Mouse (Mus musculus) embryonic facial prominence, embryonic 11.5 days (tissue): ENCODE data around the gene Enho. TPM values are rescaled to one million over a fixed set of nuclear protein-coding genes. Genes with fewer than 3 reads are reported as not detected.
A peak's percentile ranks its signal among the peaks of the same experiment; 100 is the strongest.

ENCODE experiments used
- ATAC-seq: fragments of 200-750 bp; cut with Nextera tagmentation; replicated peaks from 2 replicates; pipeline ENCODE4 v1.8.0; 2017; ENCODE audit warnings: low read depth; ENCODE audit not compliant: insufficient number of reproducible peaks, low FRiP score, low TSS enrichment
- DNase-seq: peaks from one replicate; pipeline ENCODE4 v3.0.0-alpha.2; 2015; ENCODE audit warnings: low spot score
- H3K27ac ChIP-seq: fragments of 300-500 bp; sonication (generic); replicated peaks from 2 replicates; pipeline ENCODE4 v1.5.1; 2014; ENCODE audit warnings: mild to moderate bottlenecking, low read depth, low read length, control low read depth
- H3K27me3 ChIP-seq: fragments of 300-500 bp; sonication (generic); 2 replicates; pipeline ENCODE4 v1.6.1; 2014; ENCODE audit warnings: mild to moderate bottlenecking, low read length, moderate library complexity, mixed read lengths; ENCODE audit not compliant: control insufficient read depth, insufficient read depth
- H3K36me3 ChIP-seq: fragments of 300-500 bp; sonication (generic); replicated peaks from 2 replicates; pipeline ENCODE4 v1.6.1; 2014; ENCODE audit warnings: low read depth, mild to moderate bottlenecking, low read length, moderate library complexity, mixed read lengths; ENCODE audit not compliant: control insufficient read depth, insufficient read depth
- H3K4me1 ChIP-seq: fragments of 300-500 bp; sonication (generic); 2 replicates; pipeline ENCODE4 v1.6.1; 2014; ENCODE audit warnings: low read length, mixed read lengths; ENCODE audit not compliant: control insufficient read depth, insufficient read depth
- H3K4me2 ChIP-seq: fragments of 300-500 bp; sonication (generic); 2 replicates; pipeline ENCODE4 v1.6.1; 2014; ENCODE audit warnings: low read depth, mild to moderate bottlenecking, control low read depth, low read length, moderate library complexity
- H3K4me3 ChIP-seq: fragments of 300-500 bp; sonication (generic); 2 replicates; pipeline ENCODE4 v1.5.1; 2014; ENCODE audit warnings: low read depth, low read length, control low read depth
- H3K9ac ChIP-seq: fragments of 300-500 bp; sonication (generic); replicated peaks from 2 replicates; pipeline ENCODE4 v1.6.1; 2014; ENCODE audit warnings: mild to moderate bottlenecking, control low read depth, low read length
- H3K9me3 ChIP-seq: fragments of 300-500 bp; sonication (generic); replicated peaks from 2 replicates; pipeline ENCODE4 v1.6.1; 2016; ENCODE audit warnings: mild to moderate bottlenecking, low read length, inconsistent platforms, mixed read lengths; ENCODE audit not compliant: control insufficient read depth
- WGBS: fragments of 180-500 bp; shearing (Covaris S2); extraction: QIAGEN DNeasy Blood & Tissue Kit; methylation state at CpG from one replicate; pipeline ENCODE4 v1.1.7; 2014; 5-methylcytosine and 5-hydroxymethylcytosine counted together
- polyA plus RNA-seq: library from polyadenylated mRNA; unstranded; fragments of >200 nt; fragmentation: Nextera tagmentation; extraction: Ambion mirVana; gene quantifications from 2 replicates; pipeline ENCODE4 v1.2.1, GENCODE M21; 2014

Gene Enho
- polyA plus RNA-seq, 1 experiment from 2014 or later = 19.9 TPM

- H3K4me2 ChIP-seq = no peak overlapping the region; the same call in 1 of the 2 replicates
- H3K36me3 ChIP-seq = no peaks in the 10 kb centered on the region
- peak; percentile 73 for DNase-seq
- H3K4me1 ChIP-seq = peaks cover 40% of the 10 kb centered on the region
- ATAC-seq = peak; percentile 16
- 8% methylated on average over 11 of the region's 11 CpGs for WGBS
- H3K9ac ChIP-seq = no peak overlapping the region; the same call in 1 of the 2 replicates
- no peaks in the 10 kb centered on the region for H3K27me3 ChIP-seq
- H3K9me3 ChIP-seq = no peaks in the 10 kb centered on the region
- H3K4me3 ChIP-seq = no peak overlapping the region
- H3K27ac ChIP-seq = 0 out of 2 replicates have a peak overlapping the region, but pooled peaks have one; percentile 35
Measured at GRCm38 (mm10) chr4:41660851-41661430, 20.8 kb upstream of the Enho start.

GRCm38 (mm10) chr4:41659556-41659955 lies 19.4 kb upstream of the Enho start:
- DNase-seq = no peak
- Histone ChIP-seq H3K9me3 (no peaks in the 10 kb centered on the region), H3K36me3 (no peaks in the 10 kb centered on the region), H3K4me2 (no peak overlapping the region), H3K4me3 (no peak overlapping the region), H3K27ac (no peak overlapping the region), H3K9ac (no peak overlapping the region), H3K27me3 (no peaks in the 10 kb centered on the region), H3K4me1 (peaks cover 27% of the 10 kb centered on the region)
- ATAC-seq = no peak
- 60% methylated on average over 13 of the region's 13 CpGs for WGBS

GRCm38 (mm10) chr4:41658566-41659384 lies 18.7 kb upstream of the Enho start:
- H3K9me3 ChIP-seq = no peaks in the 10 kb centered on the region
- ATAC-seq (no peak), DNase-seq (no peak)
- H3K4me1 ChIP-seq = peaks cover 22% of the 10 kb centered on the region
- H3K27ac ChIP-seq = no peak overlapping the region
- 16% methylated on average over 21 of the region's 25 CpGs for WGBS
- no peak overlapping the region for H3K4me3 ChIP-seq
- no peak overlapping the region for H3K9ac ChIP-seq
- peak overlapping the region; percentile 3; the same call in 1 of the 2 replicates for H3K4me2 ChIP-seq
- H3K36me3 ChIP-seq = no peaks in the 10 kb centered on the region
- no peaks in the 10 kb centered on the region for H3K27me3 ChIP-seq

GRCm38 (mm10) chr4:41655525-41655924 lies 15.4 kb upstream of the Enho start:
- Histone ChIP-seq H3K4me2 (no peak overlapping the region), H3K9me3 (no peaks in the 10 kb centered on the region), H3K9ac (no peak overlapping the region), H3K4me3 (no peak overlapping the region), H3K27ac (no peak overlapping the region), H3K27me3 (no peaks in the 10 kb centered on the region), H3K4me1 (peaks cover 4% of the 10 kb centered on the region), H3K36me3 (no peaks in the 10 kb centered on the region)
- ATAC-seq = no peak
- DNase-seq = peak; percentile 65
- WGBS = 43% methylated on average over 2 of the region's 2 CpGs

GRCm38 (mm10) chr4:41654217-41654616 lies 14.1 kb upstream of the Enho start:
- Histone ChIP-seq H3K4me3 (no peak overlapping the region), H3K27me3 (no peaks in the 10 kb centered on the region), H3K4me2 (no peak overlapping the region), H3K27ac (no peak overlapping the region), H3K9ac (no peak overlapping the region), H3K4me1 (peaks cover 4% of the 10 kb centered on the region), H3K9me3 (no peaks in the 10 kb centered on the region), H3K36me3 (no peaks in the 10 kb centered on the region)
- peak; percentile 75 for DNase-seq
- 9% methylated on average over 7 of the region's 7 CpGs for WGBS
- no peak for ATAC-seq

- no peak for DNase-seq
- Histone ChIP-seq H3K4me2 (no peak overlapping the region), H3K27ac (no peak overlapping the region), H3K9ac (no peak overlapping the region), H3K9me3 (no peaks in the 10 kb centered on the region), H3K4me1 (peaks cover 1% of the 10 kb centered on the region), H3K36me3 (no peaks in the 10 kb centered on the region), H3K27me3 (no peaks in the 10 kb centered on the region), H3K4me3 (no peak overlapping the region)
- ATAC-seq = no peak
- 52% methylated on average over 6 of the region's 6 CpGs for WGBS
Measured at GRCm38 (mm10) chr4:41653730-41654129, 13.6 kb upstream of the Enho start.

- H3K9ac ChIP-seq = no peak overlapping the region
- WGBS = 34% methylated on average over 6 of the region's 6 CpGs
- no peak overlapping the region for H3K27ac ChIP-seq
- H3K36me3 ChIP-seq = no peaks in the 10 kb centered on the region
- ATAC-seq (no peak; the same call in 1 of the 2 replicates), DNase-seq (peak; percentile 89)
- no peaks in the 10 kb centered on the region for H3K27me3 ChIP-seq
- no peak overlapping the region for H3K4me2 ChIP-seq
- no peaks in the 10 kb centered on the region for H3K9me3 ChIP-seq
- no peak overlapping the region for H3K4me3 ChIP-seq
- no peaks in the 10 kb centered on the region for H3K4me1 ChIP-seq
Measured at GRCm38 (mm10) chr4:41653296-41653695, 13.2 kb upstream of the Enho start.

- Histone ChIP-seq H3K9me3 (no peaks in the 10 kb centered on the region), H3K4me1 (no peaks in the 10 kb centered on the region), H3K4me3 (no peak overlapping the region), H3K36me3 (no peaks in the 10 kb centered on the region), H3K9ac (no peak overlapping the region), H3K4me2 (no peak overlapping the region), H3K27me3 (no peaks in the 10 kb centered on the region), H3K27ac (no peak overlapping the region)
- ATAC-seq = no peak
- 69% methylated on average over 7 of the region's 7 CpGs for WGBS
- no peak for DNase-seq
Measured at GRCm38 (mm10) chr4:41648627-41649026, 8.5 kb upstream of the Enho start.
